Mouse (Mus musculus) fat pad, adult 2 months (tissue): Measurements from ENCODE around the gene Cuta.

Experiments
- DNase-seq: peaks from one replicate; pipeline ENCODE4 v3.0.0-alpha.2; 2011; ENCODE audit warnings: low read depth, low spot score; ENCODE audit errors: extremely low read depth

The Cuta gene

GRCm38 (mm10) chr17:26956895-26957294, 17.5 kb upstream of the Cuta start:
- DNase-seq: no peak

DNA sequence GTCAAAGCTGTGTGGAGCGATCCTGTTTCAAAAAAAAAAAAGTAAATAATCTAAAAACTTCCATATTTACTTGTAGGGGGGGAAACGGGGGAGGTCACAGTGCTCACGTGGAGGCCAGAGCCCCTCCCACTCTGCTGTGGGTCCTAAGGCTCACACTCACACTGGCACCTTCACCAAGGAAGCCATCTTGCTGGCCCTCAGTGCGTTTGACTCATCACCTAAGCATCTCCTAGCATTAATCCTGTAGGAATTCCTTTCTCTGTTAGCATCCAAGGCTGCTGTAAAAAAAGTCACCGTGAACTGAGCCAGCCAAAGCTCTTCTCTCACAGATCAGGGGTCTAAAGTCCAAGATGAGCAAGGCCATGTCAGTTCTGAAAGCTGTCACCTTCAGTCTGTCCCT, 16.9 kb upstream of the Cuta start:
- DNase-seq: no peak

DNA sequence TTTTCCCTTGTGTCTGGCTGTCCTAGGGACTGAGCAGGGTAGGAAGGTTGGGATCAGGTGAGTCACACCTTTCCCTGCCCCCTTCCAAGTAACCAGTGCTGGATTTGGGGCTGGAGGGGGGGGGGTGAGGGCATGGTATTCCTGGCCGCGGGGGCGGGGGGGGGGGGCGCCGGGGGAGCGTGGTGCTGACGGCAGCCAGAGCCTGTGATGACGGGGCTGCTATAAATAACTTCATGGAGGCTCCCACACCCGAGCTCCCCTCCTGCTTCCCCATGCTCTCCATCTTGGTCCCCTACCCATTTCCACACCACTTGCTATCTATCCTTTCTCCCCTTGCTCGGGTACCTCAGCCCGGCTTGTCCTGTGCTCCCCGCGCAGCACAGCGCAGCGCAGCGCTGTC, 14.4 kb upstream of the Cuta start:
- no peak for DNase-seq

- no peak for DNase-seq
These were observed 13.8 kb upstream of the Cuta start for GRCm38 (mm10) chr17:26953201-26953600.

GRCm38 (mm10) chr17:26951952-26952877, 12.8 kb upstream of the Cuta start:
- no peak for DNase-seq

- DNase-seq: no peak
These were observed 12.0 kb upstream of the Cuta start for GRCm38 (mm10) chr17:26951406-26951805.

DNA sequence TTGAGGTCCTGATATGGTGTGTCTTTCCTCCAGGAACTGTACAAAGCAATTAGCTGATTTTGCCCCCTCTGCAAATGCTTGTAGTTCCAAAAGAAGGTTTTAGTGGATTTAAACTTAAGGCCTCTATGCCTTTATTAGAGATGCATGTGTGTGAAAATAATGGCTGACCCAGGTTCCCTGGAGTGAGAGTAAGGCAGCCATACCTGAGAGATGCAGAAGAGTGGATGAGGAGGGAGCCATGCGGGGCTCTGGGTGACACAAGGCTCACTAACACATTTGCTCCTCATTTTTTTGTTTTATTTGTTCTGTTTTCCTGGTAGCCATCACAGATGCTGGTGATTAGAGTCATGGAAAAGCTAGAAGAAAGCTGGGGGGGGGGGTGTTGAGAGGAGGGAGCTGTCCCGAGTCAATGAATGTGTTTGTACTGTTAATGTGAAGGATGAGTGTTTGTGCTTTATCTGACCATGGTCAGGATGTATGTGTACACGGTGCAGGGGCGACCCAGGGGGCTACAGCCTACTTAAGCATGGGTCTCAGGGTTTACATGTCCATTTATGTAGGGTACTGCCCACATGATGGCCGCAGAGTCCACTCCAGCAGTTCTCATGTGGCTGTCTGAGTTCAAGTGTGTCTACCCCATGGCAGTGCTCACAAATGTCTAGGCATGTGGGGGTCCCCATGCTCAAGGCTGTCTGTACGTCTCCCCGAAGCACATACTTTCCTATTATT, 11.4 kb upstream of the Cuta start:
- no peak for DNase-seq

- DNase-seq: no peak
These were observed 10.5 kb upstream of the Cuta start for GRCm38 (mm10) chr17:26949866-26950265.

- no peak for DNase-seq
These were observed 9.7 kb upstream of the Cuta start for GRCm38 (mm10) chr17:26949051-26949577.

DNA sequence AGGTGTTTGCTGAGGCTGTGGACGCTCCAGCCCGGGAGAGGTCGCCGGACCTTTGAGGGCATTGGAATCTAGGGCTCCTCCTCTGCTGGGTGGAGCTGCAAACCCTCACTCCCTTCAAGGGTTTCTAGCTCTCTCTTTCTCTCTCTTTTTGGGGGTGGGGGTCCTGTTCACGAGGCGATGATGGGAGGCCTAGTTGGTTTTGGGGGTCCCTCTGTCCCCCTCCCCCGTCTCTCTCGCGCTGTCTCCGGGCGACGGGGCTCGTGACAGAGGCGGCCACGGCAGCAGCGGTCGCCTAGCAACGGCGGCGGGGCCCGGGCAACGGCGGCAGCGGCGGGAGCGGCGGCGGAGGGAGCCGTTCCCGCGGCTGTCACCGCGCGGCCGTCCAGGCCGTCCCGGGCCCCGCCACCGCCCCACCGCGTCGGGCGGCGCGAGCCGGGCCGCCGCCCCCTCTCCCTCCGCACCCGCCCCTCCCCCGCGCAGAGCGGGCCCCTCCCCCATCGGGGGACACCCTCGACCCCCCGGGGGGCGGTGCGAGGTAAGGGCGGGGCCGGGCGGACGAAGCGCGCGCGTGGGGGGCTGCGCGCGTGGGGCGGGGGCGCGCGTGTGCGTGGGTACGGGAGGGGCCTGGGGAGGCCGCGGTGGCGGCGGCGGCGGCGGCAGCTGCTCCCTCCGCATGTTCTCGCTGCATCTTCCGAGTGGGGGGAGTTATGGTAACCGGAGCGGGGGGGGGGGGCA, 9.1 kb upstream of the Cuta start:
- no peak for DNase-seq

- DNase-seq: no peak
These were observed 8.1 kb upstream of the Cuta start for GRCm38 (mm10) chr17:26947231-26948100.

DNA sequence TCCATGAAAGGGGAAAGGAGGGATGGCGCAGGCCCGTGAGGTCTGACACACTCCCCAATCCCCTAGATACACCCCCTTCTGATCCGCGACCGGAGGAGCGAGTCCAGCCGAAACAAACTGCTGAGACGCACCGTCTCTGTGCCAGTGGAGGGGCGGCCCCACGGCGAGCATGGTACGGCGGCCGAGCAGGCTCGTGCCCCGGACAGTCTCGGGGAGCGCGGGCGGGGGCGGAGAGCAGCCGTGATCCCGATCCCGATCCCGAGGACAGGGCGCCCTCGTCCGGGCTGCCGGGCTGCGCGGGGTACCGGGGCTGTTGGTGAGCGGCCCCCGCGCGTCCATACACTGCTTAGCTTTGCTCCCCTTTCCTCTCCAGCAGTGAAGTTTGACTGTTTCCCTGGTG, 7.2 kb upstream of the Cuta start:
- no peak for DNase-seq

- no peak for DNase-seq
These were observed 6.6 kb upstream of the Cuta start for GRCm38 (mm10) chr17:26945824-26946495.

DNA sequence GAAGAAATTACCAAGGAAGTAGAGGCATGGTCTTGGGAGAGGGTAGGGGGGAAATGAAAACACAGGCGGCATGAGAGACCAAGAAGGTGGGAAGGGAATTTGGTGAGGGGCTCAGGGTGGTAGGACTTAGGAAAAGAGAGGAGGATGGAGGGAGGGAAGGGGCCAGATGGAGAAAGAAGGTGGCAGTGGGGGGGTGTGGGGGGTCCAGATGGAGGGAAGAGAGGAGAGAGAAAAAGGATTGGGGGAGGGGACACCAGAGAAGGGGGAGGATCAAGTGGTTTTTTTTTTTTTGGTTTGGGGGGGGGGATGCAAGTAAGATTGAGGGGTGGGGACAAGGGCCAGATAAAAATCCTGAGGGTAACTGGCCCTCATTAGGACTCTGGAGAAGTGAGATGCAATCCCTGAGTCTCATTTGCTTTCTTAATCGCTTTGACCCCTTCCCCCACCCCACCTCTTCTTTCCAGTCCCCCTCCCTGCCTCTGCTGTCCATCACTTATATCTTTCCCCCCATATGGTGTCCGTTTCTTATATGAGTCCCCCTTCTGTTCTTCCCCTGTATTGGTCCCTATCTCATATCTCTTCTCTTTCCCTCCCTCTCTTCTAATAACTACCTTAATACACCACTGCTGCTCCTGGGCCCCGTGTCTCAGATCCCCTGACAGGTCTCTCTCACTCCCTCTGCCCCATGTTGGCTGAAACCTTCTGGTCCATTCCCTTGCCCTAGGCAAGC, 2.6 kb upstream of the Cuta start:
- DNase-seq: no peak

- no peak for DNase-seq
These were observed 1.8 kb upstream of the Cuta start, which contains the start of gene Syngap1 for GRCm38 (mm10) chr17:26941031-26941789. Gene Syngap1 (plus strand): TSS chr17:26941253.

GRCm38 (mm10) chr17:26939973-26940300, 568 bp upstream of the Cuta start:
- DNase-seq: no peak

- no peak for DNase-seq
These were observed 638 bp downstream of the Cuta start for GRCm38 (mm10) chr17:26938731-26939130.

- DNase-seq: no peak
These were observed 1.3 kb downstream of the Cuta start for GRCm38 (mm10) chr17:26937883-26938695.
